Mouse (Mus musculus) kidney, adult 2 months (tissue): Measurements from ENCODE around the gene Gucy2c. TPM values are rescaled to one million over a fixed set of nuclear protein-coding genes. Genes with fewer than 3 reads are reported as not detected.

Experiments
- DNase-seq: peaks from one replicate; pipeline ENCODE4 v3.0.0; 2021
- H3K27ac ChIP-seq: fragments of 200-500 bp; 2 replicates; pipeline ENCODE4 v1.5.1; 2012; ENCODE audit warnings: low read depth, low read length, control low read depth, inconsistent platforms; ENCODE audit not compliant: insufficient read depth
- H3K27me3 ChIP-seq: fragments of 200-500 bp; replicated peaks from 2 replicates; pipeline ENCODE4 v1.6.1; 2012; ENCODE audit warnings: mild to moderate bottlenecking, moderate library complexity, low read length, inconsistent platforms; ENCODE audit not compliant: control insufficient read depth, insufficient read depth
- H3K36me3 ChIP-seq: fragments of 200-500 bp; 2 replicates; pipeline ENCODE4 v1.6.1; 2012; ENCODE audit warnings: mild to moderate bottlenecking, moderate library complexity, low read length, inconsistent platforms; ENCODE audit not compliant: control insufficient read depth, insufficient read depth
- H3K4me1 ChIP-seq: fragments of 200-500 bp; 2 replicates; pipeline ENCODE4 v1.6.1; 2011; ENCODE audit warnings: low read length; ENCODE audit not compliant: control insufficient read depth, insufficient read depth
- H3K4me3 ChIP-seq: fragments of 200-500 bp; 2 replicates; pipeline ENCODE4 v1.5.1; 2011; ENCODE audit warnings: mild to moderate bottlenecking, low read depth, low read length, control low read depth; ENCODE audit not compliant: insufficient read depth
- CTCF ChIP-seq: fragments of 200-500 bp; conservative IDR thresholded peaks from 2 replicates; pipeline ENCODE4 v1.5.1; 2011; ENCODE audit warnings: low read depth, mild to moderate bottlenecking, control low read depth, low read length, moderate library complexity, mixed read lengths; ENCODE audit not compliant: insufficient read depth, insufficient read length
- POLR2A ChIP-seq: fragments of 200-500 bp; IDR thresholded peaks from one replicate; pipeline ENCODE4 v1.6.1; 2011; ENCODE audit warnings: low read depth, low read length, control low read depth
- WGBS: fragments of 180-500 bp; shearing (Covaris S2); methylation state at CpG from one replicate; pipeline ENCODE4 v1.1.7; 2018; 5-methylcytosine and 5-hydroxymethylcytosine counted together
- polyA plus RNA-seq: library from polyadenylated mRNA; depleted of rRNA; stranded (reverse); fragments of >200 nt; gene quantifications from 2 replicates; pipeline ENCODE4 v1.2.3, GENCODE M21; 2012

The Gucy2c gene
- polyA plus RNA-seq, 1 experiment, result 0.02 TPM

DNA sequence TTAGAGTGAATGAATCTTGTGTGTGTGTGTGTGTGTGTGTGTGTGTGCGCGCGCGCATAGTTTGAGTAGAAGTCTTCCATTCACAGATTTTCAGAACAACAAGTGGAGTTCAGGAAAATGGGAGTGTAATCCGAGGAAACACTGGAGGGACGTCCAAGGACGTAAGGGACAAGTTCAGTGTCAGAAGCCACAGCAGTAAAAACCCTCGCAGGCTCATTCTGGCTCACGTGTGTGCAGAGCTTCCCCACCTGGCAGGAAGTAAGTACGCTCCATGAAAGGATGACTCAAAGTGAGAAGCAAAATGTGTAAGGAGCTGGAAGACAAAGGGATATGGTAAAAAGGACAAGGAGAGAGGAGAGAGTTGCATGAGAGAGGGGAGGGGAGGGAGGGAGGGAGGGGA is 40.3 kb downstream of the Gucy2c start:
- WGBS, result 77% methylated on average over 10 of the region's 10 CpGs
- no peak for TF ChIP-seq CTCF
- TF ChIP-seq POLR2A, result no peak

GRCm38 (mm10) chr6:136735766-136736165 is 45.8 kb downstream of the Gucy2c start:
- DNase-seq, result no peak
- Histone ChIP-seq H3K4me3 (no peak overlapping the region), H3K36me3 (no peaks in the 10 kb centered on the region), H3K27ac (no peak overlapping the region), H3K4me1 (no peaks in the 10 kb centered on the region), H3K27me3 (no peaks in the 10 kb centered on the region)
- TF ChIP-seq CTCF, result no peak
- TF ChIP-seq POLR2A, result no peak
- 64% methylated on average over 7 of the region's 7 CpGs for WGBS

More for the DNA sequence above, 40.3 kb downstream of the Gucy2c start:
- no peak overlapping the region for H3K27ac ChIP-seq
- no peaks in the 10 kb centered on the region for H3K36me3 ChIP-seq
- no peaks in the 10 kb centered on the region for H3K4me1 ChIP-seq
- H3K27me3 ChIP-seq, result no peaks in the 10 kb centered on the region
- H3K4me3 ChIP-seq, result no peak overlapping the region
- no peak for DNase-seq

DNA sequence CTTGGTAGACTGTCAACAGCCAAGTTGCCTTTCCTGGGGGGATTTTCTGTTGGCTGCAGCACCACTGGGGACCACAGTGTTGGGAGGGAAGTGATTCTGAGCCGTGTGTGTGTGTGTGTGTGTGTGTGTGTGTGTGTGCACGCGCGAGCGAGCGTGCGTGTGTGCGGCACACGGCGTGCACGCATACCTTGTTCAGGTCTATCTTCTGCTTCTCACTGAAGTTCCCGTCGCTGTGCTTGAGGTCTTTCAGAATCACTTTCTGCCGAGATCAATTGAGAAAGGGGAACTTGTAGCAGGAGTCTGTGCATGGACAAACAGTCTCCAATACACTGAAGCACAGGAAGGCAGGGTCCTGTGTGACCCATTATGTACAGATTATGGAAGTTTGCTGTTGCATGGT is 53.4 kb downstream of the Gucy2c start:
- DNase-seq, result no peak
- TF ChIP-seq CTCF (no peak), POLR2A (no peak)
- 92% methylated on average over 14 of the region's 14 CpGs for WGBS

DNA sequence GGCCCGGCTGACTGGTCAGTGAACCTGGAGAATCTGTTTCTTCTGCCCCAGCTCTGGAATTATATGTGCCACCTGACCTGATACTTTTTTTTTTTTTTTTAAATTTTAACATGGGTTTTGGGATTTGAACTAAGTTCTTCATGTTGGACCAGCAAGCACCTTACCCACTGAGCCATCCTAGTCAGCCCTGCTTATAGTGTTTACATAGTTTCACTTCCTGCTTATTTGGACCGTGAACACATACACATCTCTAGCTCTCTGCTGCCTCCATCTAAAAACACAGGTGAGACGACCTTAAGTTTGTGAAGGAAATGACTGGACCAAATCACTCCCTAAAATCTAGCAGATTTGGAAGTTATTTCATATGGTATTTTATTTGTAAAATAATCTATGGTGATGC is 58.4 kb downstream of the Gucy2c start:
- no peak for TF ChIP-seq CTCF
- TF ChIP-seq POLR2A, result no peak
- Histone ChIP-seq H3K4me1 (no peaks in the 10 kb centered on the region), H3K36me3 (no peaks in the 10 kb centered on the region), H3K4me3 (no peak overlapping the region), H3K27me3 (no peaks in the 10 kb centered on the region; the same call in 1 of the 2 replicates), H3K27ac (no peak overlapping the region)
- no peak for DNase-seq
- WGBS, result 56% methylated on average over 3 of the region's 3 CpGs

More for the DNA sequence above, 53.4 kb downstream of the Gucy2c start:
- Histone ChIP-seq H3K4me1 (no peaks in the 10 kb centered on the region), H3K27me3 (no peaks in the 10 kb centered on the region), H3K27ac (no peak overlapping the region), H3K4me3 (no peak overlapping the region), H3K36me3 (no peaks in the 10 kb centered on the region)

DNA sequence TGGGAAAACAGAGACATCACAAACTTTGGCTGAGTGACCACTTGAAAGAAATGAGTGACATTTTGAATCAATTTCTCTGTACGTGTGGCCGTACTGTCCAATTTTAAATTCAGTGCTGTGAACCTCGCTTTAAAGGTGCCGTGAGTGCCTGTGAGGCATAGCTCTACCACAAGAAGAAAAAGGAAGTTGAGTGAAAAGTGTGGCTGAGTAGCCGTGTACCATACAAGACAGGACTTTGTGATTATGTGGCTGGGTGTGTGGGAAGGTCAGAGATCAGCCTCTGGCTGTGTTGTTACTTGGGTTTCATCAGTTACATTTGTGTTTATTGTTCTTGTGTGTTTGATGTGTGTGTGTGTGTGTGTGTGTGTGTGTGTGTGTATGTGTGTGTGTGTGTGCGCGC is 59.0 kb downstream of the Gucy2c start:
- Histone ChIP-seq H3K27me3 (no peaks in the 10 kb centered on the region; the same call in 1 of the 2 replicates), H3K27ac (no peak overlapping the region), H3K4me3 (no peak overlapping the region), H3K36me3 (no peaks in the 10 kb centered on the region), H3K4me1 (no peaks in the 10 kb centered on the region)
- no peak for DNase-seq
- TF ChIP-seq POLR2A (no peak), CTCF (no peak)
- WGBS, result 81% methylated on average over 7 of the region's 7 CpGs

GRCm38 (mm10) chr6:136721925-136722324 is 59.6 kb downstream of the Gucy2c start:
- WGBS, result 51% methylated on average over 6 of the region's 6 CpGs
- H3K27me3 ChIP-seq, result no peaks in the 10 kb centered on the region; the same call in 1 of the 2 replicates
- H3K4me3 ChIP-seq, result no peak overlapping the region
- H3K4me1 ChIP-seq, result no peaks in the 10 kb centered on the region
- no peak overlapping the region for H3K27ac ChIP-seq
- H3K36me3 ChIP-seq, result no peaks in the 10 kb centered on the region
- TF ChIP-seq POLR2A (no peak), CTCF (peak; percentile 91)
- peak; percentile 58 for DNase-seq

GRCm38 (mm10) chr6:136720436-136720835 is 61.1 kb downstream of the Gucy2c start:
- TF ChIP-seq POLR2A, result no peak
- no peak for TF ChIP-seq CTCF
- no peak for DNase-seq
- no peaks in the 10 kb centered on the region for H3K36me3 ChIP-seq
- no peak overlapping the region for H3K4me3 ChIP-seq
- no peaks in the 10 kb centered on the region; the same call in 1 of the 2 replicates for H3K27me3 ChIP-seq
- no peaks in the 10 kb centered on the region for H3K4me1 ChIP-seq
- 89% methylated on average over 15 of the region's 15 CpGs for WGBS
- H3K27ac ChIP-seq, result no peak overlapping the region

GRCm38 (mm10) chr6:136715881-136716431 is 65.6 kb downstream of the Gucy2c start:
- no peak overlapping the region for H3K27ac ChIP-seq
- 81% methylated on average over 10 of the region's 11 CpGs for WGBS
- no peaks in the 10 kb centered on the region; the same call in 1 of the 2 replicates for H3K27me3 ChIP-seq
- no peaks in the 10 kb centered on the region for H3K4me1 ChIP-seq
- DNase-seq, result no peak
- H3K4me3 ChIP-seq, result no peak overlapping the region
- TF ChIP-seq CTCF (no peak), POLR2A (no peak)
- no peaks in the 10 kb centered on the region for H3K36me3 ChIP-seq
